Mouse (Mus musculus) thymus, postnatal 4 days (tissue): ENCODE measurements around the gene Vmn1r12.
"Not testable (repeated sequence)": the region's sequence is repeated elsewhere in the genome, so short reads cannot be mapped to it uniquely, and the experiment has no call there.

Source experiments
- DNase-seq: peaks from one replicate; pipeline ENCODE4 v3.0.0; 2021

Gene Vmn1r12

DNA sequence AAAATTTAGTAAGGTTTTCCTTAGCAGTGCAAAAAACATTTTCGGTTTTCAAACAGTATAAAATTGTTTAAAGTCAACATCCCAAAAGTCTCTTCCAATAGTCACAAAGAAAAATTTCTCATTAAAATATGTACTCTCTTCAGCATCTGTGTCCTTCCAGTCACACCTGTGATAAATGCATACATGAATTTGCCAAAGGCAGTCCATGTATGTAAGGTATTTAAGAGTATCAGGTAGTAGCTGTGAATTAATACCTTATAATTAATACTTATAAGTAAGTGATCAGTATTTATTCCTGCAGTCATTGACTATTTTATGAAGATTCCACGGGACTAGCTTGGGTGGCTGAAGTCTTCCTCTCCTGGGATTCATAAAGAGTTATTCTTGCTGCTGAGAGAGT, at the start of gene Vmn1r12:
TSS of gene Vmn1r12 (plus strand) at position 301 of the 400 bp plus-strand sequence.
- DNase-seq = no peak

DNA sequence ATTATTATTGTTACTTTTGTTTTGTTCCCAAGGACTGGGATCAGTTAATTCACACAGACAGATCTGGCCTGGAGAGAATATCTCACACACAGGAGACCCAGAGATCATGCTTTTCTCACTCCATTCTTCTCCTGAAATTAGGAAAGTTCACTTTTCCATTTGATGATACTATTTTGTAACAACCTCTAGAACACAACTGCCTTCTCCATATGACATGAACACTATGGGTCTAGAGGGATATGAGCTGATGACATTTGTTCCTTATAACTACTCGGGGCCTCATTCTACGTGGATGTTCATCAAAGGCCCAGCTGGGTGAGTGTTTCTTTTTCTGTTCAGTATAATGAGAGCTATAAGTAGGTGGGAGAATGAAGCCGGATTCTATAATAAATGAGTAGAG, 47.6 kb upstream of the Vmn1r12 start, which contains the start of gene Vmn1r10:
TSS of gene Vmn1r10 (plus strand) at position 301 of the 400 bp plus-strand sequence.
- no peak for DNase-seq

GRCm38 (mm10) chr6:57133155-57133554, 23.6 kb upstream of the Vmn1r12 start, which contains the start of gene Vmn1r11:
Vmn1r11 (plus strand) TSS chr6:57133455.
- no peak for DNase-seq

DNA sequence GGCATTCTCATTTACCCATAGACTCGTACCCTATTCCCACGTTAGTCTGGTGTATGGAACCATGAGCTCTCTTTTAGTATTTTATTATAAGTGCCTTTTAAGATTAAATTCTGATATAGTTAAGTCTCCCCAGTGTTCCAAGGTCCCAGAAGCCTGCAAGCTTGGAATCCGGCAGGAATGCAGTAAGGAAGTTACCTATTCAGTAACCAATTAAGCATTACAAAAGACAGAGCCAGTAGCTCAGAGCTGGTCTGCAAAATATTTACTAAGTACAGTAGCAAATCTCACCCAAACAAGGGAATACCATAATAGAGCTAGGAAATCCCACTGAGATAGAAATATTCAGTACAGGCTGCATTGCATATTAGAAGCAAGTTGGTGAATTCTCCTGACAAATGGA, 33.3 kb downstream of the Vmn1r12 start:
- not testable (repeated sequence) for DNase-seq

- DNase-seq = not testable (repeated sequence)
Measured at GRCm38 (mm10) chr6:57202990-57203389, 46.3 kb downstream of the Vmn1r12 start, which contains the start of gene Vmn1r13. Vmn1r13 (plus strand) TSS chr6:57203290.
